Mouse (Mus musculus) lung, adult 2 months (tissue): ENCODE results near the gene Rab40c. TPM values are rescaled to one million over a fixed set of nuclear protein-coding genes. Genes with fewer than 3 reads are reported as not detected.

Experiments
- DNase-seq: peaks from one replicate; pipeline ENCODE4 v3.0.0; 2022
- H3K4me1 ChIP-seq: fragments of 200-500 bp; 2 replicates; pipeline ENCODE4 v1.6.1; 2011; ENCODE audit warnings: low read length; ENCODE audit not compliant: control insufficient read depth, insufficient read depth
- H3K4me3 ChIP-seq: fragments of 200-500 bp; replicated peaks from 2 replicates; pipeline ENCODE3; 2011; ENCODE audit warnings: low read depth, mild to moderate bottlenecking, control low read depth, low read length; ENCODE audit errors: extremely low read depth
- CTCF ChIP-seq: fragments of 200-500 bp; IDR thresholded peaks from 2 replicates; pipeline ENCODE4 v1.5.1; 2011; ENCODE audit warnings: mild to moderate bottlenecking, low read length, control low read depth; ENCODE audit not compliant: insufficient read depth
- POLR2A ChIP-seq: fragments of 200-500 bp; IDR thresholded peaks from 2 replicates; pipeline ENCODE4 v1.6.1; 2011; ENCODE audit warnings: low read depth, mild to moderate bottlenecking, control low read depth, low read length, borderline replicate concordance; ENCODE audit errors: extremely low read depth
- WGBS: fragments of 180-500 bp; shearing (Covaris S2); methylation state at CpG from one replicate; pipeline ENCODE4 v1.1.7; 2018; 5-methylcytosine and 5-hydroxymethylcytosine counted together
- polyA plus RNA-seq: library from polyadenylated mRNA; depleted of rRNA; stranded (reverse); fragments of >200 nt; gene quantifications from 2 replicates; pipeline ENCODE4 v1.2.3, GENCODE M21; 2012

Gene Rab40c
- polyA plus RNA-seq, 1 experiment, result 62.6 TPM

- no peak for TF ChIP-seq CTCF
These were observed 11.9 kb downstream of the Rab40c start for GRCm38 (mm10) chr17:25907640-25908039.

GRCm38 (mm10) chr17:25903061-25903460 lies 16.5 kb downstream of the Rab40c start:
- no peak overlapping the region for H3K4me3 ChIP-seq
- TF ChIP-seq CTCF (no peak), POLR2A (no peak)
- WGBS, result 76% methylated on average over 3 of the region's 3 CpGs
- DNase-seq, result no peak
- H3K4me1 ChIP-seq, result no peaks in the 10 kb centered on the region; the same call in 1 of the 2 replicates

More at GRCm38 (mm10) chr17:25907640-25908039, 11.9 kb downstream of the Rab40c start:
- peaks cover 8% of the 10 kb centered on the region for H3K4me1 ChIP-seq
- no peak for DNase-seq
- H3K4me3 ChIP-seq, result no peak overlapping the region
- 71% methylated on average over 2 of the region's 2 CpGs for WGBS

- WGBS, result 96% methylated on average over 1 of the region's 1 CpGs
- TF ChIP-seq CTCF (no peak), POLR2A (no peak)
- DNase-seq, result no peak
- H3K4me3 ChIP-seq, result no peak overlapping the region
- H3K4me1 ChIP-seq, result no peaks in the 10 kb centered on the region
These were observed 19.3 kb downstream of the Rab40c start for GRCm38 (mm10) chr17:25900193-25900592.

GRCm38 (mm10) chr17:25895891-25896290 lies 23.6 kb downstream of the Rab40c start:
- 73% methylated on average over 12 of the region's 12 CpGs for WGBS
- Histone ChIP-seq H3K4me3 (no peak overlapping the region), H3K4me1 (peaks cover 3% of the 10 kb centered on the region; the same call in 1 of the 2 replicates)
- no peak for DNase-seq
- TF ChIP-seq CTCF, result no peak
- no peak for TF ChIP-seq POLR2A

GRCm38 (mm10) chr17:25895415-25895814 lies 24.1 kb downstream of the Rab40c start:
- H3K4me1 ChIP-seq, result peaks cover 3% of the 10 kb centered on the region; the same call in 1 of the 2 replicates
- no peak overlapping the region for H3K4me3 ChIP-seq
- 49% methylated on average over 2 of the region's 2 CpGs for WGBS
- TF ChIP-seq POLR2A (no peak), CTCF (no peak)
- DNase-seq, result no peak

GRCm38 (mm10) chr17:25893975-25894617 lies 25.4 kb downstream of the Rab40c start:
- WGBS, result 30% methylated on average over 2 of the region's 2 CpGs
- no peak overlapping the region for H3K4me3 ChIP-seq
- peaks cover 3% of the 10 kb centered on the region; the same call in 1 of the 2 replicates for H3K4me1 ChIP-seq
- TF ChIP-seq POLR2A, result no peak
- TF ChIP-seq CTCF, result peak; percentile 99
- DNase-seq, result peak; percentile 59

- peaks cover 4% of the 10 kb centered on the region; the same call in 1 of the 2 replicates for H3K4me1 ChIP-seq
- no peak overlapping the region for H3K4me3 ChIP-seq
- TF ChIP-seq POLR2A (no peak), CTCF (no peak)
- no peak for DNase-seq
- 77% methylated on average over 3 of the region's 3 CpGs for WGBS
These were observed 30.7 kb downstream of the Rab40c start for GRCm38 (mm10) chr17:25888837-25889236.

GRCm38 (mm10) chr17:25887467-25887866 lies 32.1 kb downstream of the Rab40c start:
- Histone ChIP-seq H3K4me3 (no peak overlapping the region), H3K4me1 (peaks cover 4% of the 10 kb centered on the region; the same call in 1 of the 2 replicates)
- no peak for TF ChIP-seq CTCF
- no peak for TF ChIP-seq POLR2A
- DNase-seq, result no peak
- 50% methylated on average over 10 of the region's 10 CpGs for WGBS

- DNase-seq, result no peak
- H3K4me1 ChIP-seq, result peaks cover 4% of the 10 kb centered on the region; the same call in 1 of the 2 replicates
- no peak overlapping the region for H3K4me3 ChIP-seq
- no peak for TF ChIP-seq CTCF
- no peak for TF ChIP-seq POLR2A
These were observed 32.7 kb downstream of the Rab40c start for GRCm38 (mm10) chr17:25886806-25887205.

- 66% methylated on average over 4 of the region's 4 CpGs for WGBS
- Histone ChIP-seq H3K4me1 (peaks cover 4% of the 10 kb centered on the region; the same call in 1 of the 2 replicates), H3K4me3 (no peak overlapping the region)
- DNase-seq, result no peak
- TF ChIP-seq POLR2A, result no peak
- peak; percentile 32; the same call in 1 of the 2 replicates for TF ChIP-seq CTCF
These were observed 33.9 kb downstream of the Rab40c start for GRCm38 (mm10) chr17:25885636-25886035.
